Mouse (Mus musculus) myocyte (in vitro differentiated cells): ENCODE measurements around the gene Nubpl. TPM values are rescaled to one million over a fixed set of nuclear protein-coding genes. Genes with fewer than 3 reads are reported as not detected.

Source experiments
- H3K27me3 ChIP-seq: one replicate; pipeline ENCODE4 v1.6.1; 2011; ENCODE audit not compliant: control insufficient read depth, insufficient read depth, insufficient read length
- H3K36me3 ChIP-seq: one replicate; pipeline ENCODE4 v1.6.1; 2011; ENCODE audit not compliant: control insufficient read depth, insufficient read depth
- H3K4me2 ChIP-seq: one replicate; pipeline ENCODE4 v1.6.1; 2011; ENCODE audit warnings: low read depth, control low read depth
- H3K4me3 ChIP-seq: one replicate; pipeline ENCODE4 v1.5.1; 2011; ENCODE audit warnings: mild to moderate bottlenecking, control low read depth, moderate library complexity
- H3K79me2 ChIP-seq: one replicate; pipeline ENCODE4 v1.6.1; 2011; ENCODE audit not compliant: control insufficient read depth, insufficient read depth
- H3ac ChIP-seq: one replicate; pipeline ENCODE4 v1.6.1; 2011; ENCODE audit not compliant: control insufficient read depth, insufficient read length
- CEBPB ChIP-seq: IDR thresholded peaks from 2 replicates; pipeline ENCODE4 v1.6.1; 2011; ENCODE audit warnings: mild to moderate bottlenecking, moderate library complexity; ENCODE audit not compliant: poor library complexity, insufficient read depth, severe bottlenecking
- E2F4 ChIP-seq: IDR thresholded peaks from one replicate; pipeline ENCODE4 v1.6.1; 2011; ENCODE audit warnings: mild to moderate bottlenecking, control low read depth, moderate library complexity; ENCODE audit not compliant: insufficient read depth
- MYOD1 ChIP-seq, 3 experiments: IDR thresholded peaks; one replicate each; pipeline ENCODE4 v1.6.1; 2011; ENCODE audit warnings: control low read depth in 2 of 3, low read depth in 2 of 3, mild to moderate bottlenecking in 2 of 3, moderate library complexity in 1 of 3; ENCODE audit not compliant: insufficient read length in 2 of 3, control insufficient read depth in 1 of 3
- MYOG ChIP-seq, 3 experiments: IDR thresholded peaks; one replicate each; pipeline ENCODE4 v1.6.1; 2011; ENCODE audit warnings: control low read depth in 2 of 3, low read depth in 2 of 3, mild to moderate bottlenecking in 2 of 3; ENCODE audit not compliant: insufficient read length in 2 of 3, control insufficient read depth in 1 of 3, insufficient read depth in 1 of 3
- POLR2AphosphoS2 ChIP-seq: IDR thresholded peaks from one replicate; pipeline ENCODE4 v1.6.1; 2011; ENCODE audit warnings: low read depth, control low read depth; ENCODE audit not compliant: insufficient read length
- REST ChIP-seq: IDR thresholded peaks from one replicate; pipeline ENCODE4 v1.6.1; 2011; ENCODE audit warnings: mild to moderate bottlenecking, control low read depth, moderate library complexity; ENCODE audit not compliant: insufficient read depth, insufficient read length
- TCF3 ChIP-seq: IDR thresholded peaks from one replicate; pipeline ENCODE4 v1.6.1; 2011; ENCODE audit warnings: low read depth, control low read depth; ENCODE audit not compliant: insufficient read length
- polyA plus RNA-seq: library from polyadenylated mRNA; unstranded; fragments of >200 nt; fragmentation: generic; extraction: Trizol; gene quantifications from one replicate; pipeline ENCODE4 v1.2.1, GENCODE M21; 2012; ENCODE audit warnings: missing spikeins

Gene Nubpl
- polyA plus RNA-seq, 1 experiment: 6.6 TPM

DNA sequence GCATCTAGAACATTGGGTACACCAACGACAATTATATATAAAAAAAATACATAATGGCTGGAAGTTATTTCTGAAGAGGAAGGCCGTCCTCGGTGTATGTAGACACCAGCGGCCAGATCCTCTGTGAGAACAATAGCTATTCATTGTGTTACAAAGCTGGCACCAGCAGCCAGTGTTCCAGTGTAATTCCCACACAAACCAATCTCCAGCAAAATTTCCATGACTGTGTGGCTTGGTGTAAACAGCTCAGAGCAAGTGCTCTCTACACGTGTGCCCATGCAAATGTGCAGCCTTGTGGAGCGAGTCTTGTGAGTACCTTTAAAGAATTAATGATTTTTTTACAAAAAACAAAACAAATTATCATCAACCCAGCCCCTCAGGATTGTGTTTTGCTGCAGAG, 263.7 kb downstream of the Nubpl start:
- TF ChIP-seq MYOD1 (IDR thresholded peaks at IDR 0.05; ENCODE audit: control insufficient read depth in 1 of 3, insufficient read length in 2 of 3, low read depth in 2 of 3): no peak
- TF ChIP-seq CEBPB: no peak
- TF ChIP-seq POLR2AphosphoS2: no peak
- TF ChIP-seq E2F4: no peak
- no peak for TF ChIP-seq MYOG (IDR thresholded peaks at IDR 0.05; ENCODE audit: control insufficient read depth in 1 of 3, insufficient read depth in 1 of 3, insufficient read length in 2 of 3, low read depth in 2 of 3)
- no peak for TF ChIP-seq REST
- no peak for TF ChIP-seq TCF3
- no peaks in the 10 kb centered on the region for H3K79me2 ChIP-seq
- no peak overlapping the region for H3K4me3 ChIP-seq
- H3K36me3 ChIP-seq: no peaks in the 10 kb centered on the region
- H3K4me2 ChIP-seq: no peak overlapping the region
- H3ac ChIP-seq: no peak overlapping the region
- H3K27me3 ChIP-seq: no peaks in the 10 kb centered on the region

Other genes starting within 250 kb of the Nubpl start
- 10.3 TPM for gene Heatr5a, start 126.4 kb upstream of the Nubpl start, polyA plus RNA-seq
- 16.0 TPM for gene Dtd2, start 91.2 kb upstream of the Nubpl start, polyA plus RNA-seq
- not detected for gene Gpr33, start 69.7 kb upstream of the Nubpl start, polyA plus RNA-seq